Mouse (Mus musculus) urinary bladder, postnatal 4 days (tissue): ENCODE data around the gene Gdf2.

Source experiments
- DNase-seq, 2 experiments: peaks; one replicate each; pipeline ENCODE4 v3.0.0; 2021 to 2022; ENCODE audit warnings: low spot score in 2 of 2

Gene Gdf2

DNA sequence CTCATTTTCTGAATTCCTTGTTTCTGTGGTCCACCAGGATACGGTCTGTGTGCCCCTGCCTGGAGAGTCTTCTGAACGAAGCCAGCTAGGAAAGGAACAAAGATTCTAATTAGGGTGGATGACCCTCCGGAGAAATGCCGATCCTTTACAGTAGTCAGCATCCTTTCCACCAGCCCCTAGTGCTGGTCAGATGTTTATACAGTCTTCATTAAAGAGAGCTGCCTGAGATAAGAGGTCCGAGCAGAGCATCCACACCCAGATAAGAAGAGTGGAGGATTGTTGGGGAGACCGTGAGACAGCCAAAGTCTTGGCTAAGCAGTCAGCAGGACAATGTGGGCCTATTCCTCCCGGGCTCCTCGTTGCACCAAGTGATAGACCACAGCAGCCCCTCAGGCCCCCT is at the start of gene Gdf2:
Gene Gdf2 (plus strand): TSS at position 301 of the 400 bp plus-strand sequence.
- no peak for DNase-seq

DNA sequence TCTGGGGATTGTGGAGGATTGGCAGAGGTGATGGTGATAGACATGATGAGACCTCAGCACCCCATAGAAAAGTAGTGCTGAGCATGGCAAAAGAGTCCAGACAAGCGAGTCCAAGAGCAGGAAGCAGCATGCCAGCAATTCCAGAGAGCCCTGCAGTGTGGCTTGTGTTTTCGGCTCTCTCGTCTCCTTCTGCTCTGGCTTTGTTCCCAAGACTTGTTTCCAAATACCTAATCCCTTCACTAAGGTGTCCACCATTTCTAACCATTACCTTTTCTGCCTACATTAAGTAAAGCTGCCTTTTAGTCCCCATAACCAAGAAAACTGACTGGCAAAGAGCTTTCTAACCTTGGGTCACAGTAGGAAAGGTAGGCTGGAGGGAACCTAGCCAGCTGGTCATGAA is 49.3 kb upstream of the Gdf2 start:
- DNase-seq: no peak

DNA sequence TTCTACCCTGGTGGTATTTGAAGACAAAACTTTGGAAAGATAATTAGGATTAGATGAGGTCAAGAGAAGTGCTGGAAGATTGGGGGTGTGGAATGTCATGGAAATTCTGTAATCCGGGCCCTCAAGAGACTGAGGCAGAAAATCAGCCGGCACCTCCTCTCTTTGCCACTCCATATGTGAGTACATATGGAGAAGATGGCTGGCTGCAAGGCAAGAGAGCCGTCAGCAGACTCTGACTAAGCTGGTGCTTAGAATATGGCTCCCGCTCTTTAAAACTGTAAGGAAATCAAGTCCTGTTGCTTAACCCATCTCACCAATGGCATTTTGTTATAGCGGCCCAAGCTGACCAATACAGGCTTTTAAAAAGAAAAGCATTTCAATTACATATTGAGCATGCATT is 45.1 kb upstream of the Gdf2 start:
- peak in 1 of 2 experiments; percentile 11 for DNase-seq

DNA sequence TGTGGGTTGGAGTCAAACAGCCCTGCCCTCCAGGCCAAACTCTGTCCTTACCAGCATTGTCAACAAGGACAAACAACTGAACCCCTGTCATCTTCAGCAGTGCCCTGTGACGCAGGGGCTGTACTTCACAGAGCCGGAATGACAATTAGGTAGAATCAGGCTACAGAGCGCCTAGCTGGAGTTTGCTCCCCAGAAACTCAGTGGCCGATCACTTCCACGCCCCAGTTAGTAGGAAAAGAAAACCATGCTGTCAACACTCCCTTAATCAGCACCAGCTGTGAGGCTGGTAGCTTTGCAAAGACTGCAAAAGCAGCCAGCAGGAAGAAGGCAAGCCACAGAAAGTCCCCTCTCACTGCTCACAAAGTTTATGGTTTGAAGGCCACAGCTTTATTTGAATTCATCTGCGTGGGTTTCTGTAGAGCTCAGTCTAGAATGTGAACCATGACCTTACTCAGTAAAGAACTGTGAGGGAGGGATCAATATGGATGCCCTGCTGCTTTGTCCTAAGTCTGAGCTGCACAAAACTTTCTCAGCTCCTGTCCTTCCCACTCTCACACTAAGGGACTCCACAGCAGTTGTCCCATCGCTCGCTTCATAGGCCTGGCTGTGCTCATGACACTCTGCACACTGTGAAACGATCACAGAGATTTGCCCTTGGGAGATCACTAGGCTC is 44.1 kb upstream of the Gdf2 start:
- peak in 1 of 2 experiments; percentile 16 for DNase-seq

DNA sequence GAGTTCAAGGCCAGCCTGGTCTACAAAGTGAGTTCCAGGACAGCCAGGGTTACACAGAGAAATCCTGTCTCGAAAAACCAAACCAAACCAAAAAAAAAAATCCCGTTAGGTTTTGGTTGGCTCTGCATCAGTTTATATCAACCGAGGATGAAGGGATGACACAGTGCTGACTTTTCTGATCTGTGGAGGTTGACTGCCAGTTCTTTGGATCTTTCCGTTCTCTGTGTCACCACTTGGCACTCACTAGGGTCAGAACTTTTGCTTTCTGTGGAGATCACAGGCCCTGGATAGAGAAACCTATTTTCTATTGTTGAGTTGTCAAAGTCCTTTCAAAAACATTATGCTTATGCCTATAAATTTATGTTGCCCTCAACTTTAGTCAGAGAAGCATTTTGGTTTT is 38.1 kb upstream of the Gdf2 start:
- DNase-seq: no peak

DNA sequence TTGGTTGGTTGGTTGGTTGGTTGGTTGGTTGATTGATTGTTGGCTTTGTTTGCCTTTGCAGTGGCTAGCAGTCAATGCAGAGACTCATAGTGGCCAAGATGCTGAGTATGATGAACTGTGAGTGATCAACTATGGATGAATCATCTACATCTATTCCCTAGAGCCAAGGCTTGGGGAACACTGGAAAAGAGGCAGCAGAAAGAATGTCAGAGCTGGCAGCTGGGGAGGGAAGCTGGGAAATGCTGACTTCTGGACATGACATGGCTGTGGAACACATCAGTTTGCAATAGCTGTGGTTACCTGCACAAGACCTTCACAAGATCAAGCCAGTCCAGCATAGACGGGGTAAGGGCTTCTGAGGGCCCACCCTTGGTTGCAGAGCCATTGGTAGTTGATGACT is 37.6 kb upstream of the Gdf2 start:
- DNase-seq: no peak

DNA sequence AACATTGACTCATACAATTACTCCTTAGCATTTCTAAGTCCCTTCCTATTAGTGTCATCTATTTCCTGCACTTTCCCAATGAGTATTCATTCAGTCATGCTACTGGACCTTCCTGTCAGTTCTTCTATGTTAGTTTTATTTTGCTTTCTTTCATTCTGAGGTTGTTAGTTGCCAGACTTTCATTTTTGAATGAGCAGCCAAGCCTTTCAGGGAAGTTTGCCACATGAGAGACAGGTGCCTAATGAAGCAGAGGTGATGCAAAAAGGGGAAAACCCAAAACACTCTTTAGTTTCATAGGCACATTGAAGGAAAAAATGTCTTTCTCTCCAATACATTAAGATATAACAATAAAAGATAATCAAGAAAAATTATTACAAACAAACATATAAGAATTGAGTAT is 36.0 kb upstream of the Gdf2 start:
- no peak for DNase-seq

DNA sequence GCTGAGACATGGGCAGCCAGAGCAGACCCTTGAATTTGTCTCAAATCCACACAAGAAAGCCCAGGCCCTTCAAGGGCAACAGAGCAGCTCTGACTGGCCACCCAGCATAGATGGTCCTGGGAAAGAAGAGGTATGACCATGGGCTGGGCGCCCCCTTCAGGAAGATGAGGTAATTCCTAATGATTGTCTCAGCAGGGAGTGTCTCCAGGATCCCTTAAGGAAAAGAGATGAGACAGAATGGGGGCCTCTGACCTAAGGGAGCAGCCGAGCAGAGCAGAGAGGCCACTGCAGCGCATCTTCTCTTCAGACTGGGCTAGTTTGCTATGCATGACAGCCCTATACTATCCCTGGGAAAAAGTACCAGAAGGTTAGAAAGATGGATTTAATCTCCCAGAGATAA is 27.1 kb upstream of the Gdf2 start:
- no peak for DNase-seq

DNA sequence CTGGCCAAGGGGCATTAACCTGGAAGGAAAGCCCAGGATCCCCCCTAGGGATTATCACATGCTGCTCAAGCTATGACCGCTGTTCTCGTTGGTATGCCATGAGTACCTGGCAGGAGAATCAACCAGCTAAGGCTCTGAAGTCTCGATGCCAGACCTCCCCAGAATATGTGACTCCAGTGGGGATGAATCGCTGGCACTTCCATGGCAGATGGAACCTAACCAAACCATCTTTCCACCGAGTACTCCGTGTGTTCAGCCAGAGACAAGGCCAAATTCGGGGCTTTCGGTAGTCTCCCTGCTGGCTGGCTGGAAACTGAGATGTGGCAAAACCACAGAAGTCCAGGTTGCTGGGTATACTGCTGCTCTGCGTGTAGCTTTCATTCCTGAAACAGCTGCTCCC is 26.6 kb upstream of the Gdf2 start:
- no peak for DNase-seq

DNA sequence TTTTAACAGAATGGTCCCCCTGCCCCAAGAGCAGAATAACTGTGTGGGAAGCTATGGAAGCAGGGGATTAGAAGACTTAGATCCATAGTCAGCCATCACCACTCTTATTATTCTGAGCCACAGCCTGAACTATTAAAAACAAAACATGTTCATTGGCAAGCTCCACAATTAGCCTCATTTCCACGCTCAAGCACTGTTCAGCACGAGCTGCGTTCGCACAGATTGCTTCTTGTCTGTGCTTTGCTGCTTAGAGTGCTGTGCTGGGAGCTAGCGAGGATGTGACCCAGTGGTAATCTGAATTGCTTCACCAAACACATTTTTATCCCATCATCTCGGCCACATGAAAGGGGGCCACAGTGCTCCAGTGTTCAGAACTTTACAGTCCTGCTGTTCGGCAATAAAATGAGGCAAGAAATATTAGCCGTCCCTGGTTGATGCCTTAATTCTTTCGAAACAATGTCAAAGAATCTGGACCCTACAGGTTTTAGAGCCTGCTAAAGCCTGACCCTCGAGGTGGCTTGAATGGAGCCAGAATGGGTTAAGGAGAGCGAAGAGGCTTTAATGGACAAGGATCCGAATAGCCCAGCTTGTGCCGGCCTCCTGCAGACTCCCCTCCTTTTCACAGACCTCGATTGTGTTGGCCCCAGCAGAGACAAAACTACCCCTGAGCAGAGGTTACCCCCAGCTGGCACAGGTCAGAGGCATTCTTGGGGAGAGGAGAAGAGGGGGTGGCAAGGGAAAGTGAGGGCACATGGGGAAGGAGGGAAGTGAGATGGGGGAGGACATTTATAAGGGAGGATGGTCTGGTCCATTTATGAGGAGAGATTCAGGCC is 19.9 kb upstream of the Gdf2 start:
- no peak for DNase-seq

DNA sequence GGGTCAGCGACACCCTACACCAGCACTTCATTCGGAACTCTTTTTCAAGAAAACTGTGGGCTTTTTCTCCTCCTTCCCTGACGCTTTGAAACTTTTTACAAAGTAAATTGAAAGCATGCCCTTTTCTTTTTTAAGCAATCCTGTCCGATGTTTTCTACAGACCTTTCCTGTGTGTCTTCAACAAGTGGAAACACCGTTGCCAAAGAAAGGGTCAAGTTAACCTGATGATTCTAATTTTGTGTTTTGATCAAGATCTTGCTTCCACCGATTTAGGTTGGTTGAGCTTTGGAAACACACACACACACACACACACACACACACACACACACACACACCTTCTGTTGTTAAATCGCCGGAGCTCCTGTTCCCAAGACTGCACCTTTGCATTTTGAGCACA is 18.1 kb upstream of the Gdf2 start:
- DNase-seq: no peak

DNA sequence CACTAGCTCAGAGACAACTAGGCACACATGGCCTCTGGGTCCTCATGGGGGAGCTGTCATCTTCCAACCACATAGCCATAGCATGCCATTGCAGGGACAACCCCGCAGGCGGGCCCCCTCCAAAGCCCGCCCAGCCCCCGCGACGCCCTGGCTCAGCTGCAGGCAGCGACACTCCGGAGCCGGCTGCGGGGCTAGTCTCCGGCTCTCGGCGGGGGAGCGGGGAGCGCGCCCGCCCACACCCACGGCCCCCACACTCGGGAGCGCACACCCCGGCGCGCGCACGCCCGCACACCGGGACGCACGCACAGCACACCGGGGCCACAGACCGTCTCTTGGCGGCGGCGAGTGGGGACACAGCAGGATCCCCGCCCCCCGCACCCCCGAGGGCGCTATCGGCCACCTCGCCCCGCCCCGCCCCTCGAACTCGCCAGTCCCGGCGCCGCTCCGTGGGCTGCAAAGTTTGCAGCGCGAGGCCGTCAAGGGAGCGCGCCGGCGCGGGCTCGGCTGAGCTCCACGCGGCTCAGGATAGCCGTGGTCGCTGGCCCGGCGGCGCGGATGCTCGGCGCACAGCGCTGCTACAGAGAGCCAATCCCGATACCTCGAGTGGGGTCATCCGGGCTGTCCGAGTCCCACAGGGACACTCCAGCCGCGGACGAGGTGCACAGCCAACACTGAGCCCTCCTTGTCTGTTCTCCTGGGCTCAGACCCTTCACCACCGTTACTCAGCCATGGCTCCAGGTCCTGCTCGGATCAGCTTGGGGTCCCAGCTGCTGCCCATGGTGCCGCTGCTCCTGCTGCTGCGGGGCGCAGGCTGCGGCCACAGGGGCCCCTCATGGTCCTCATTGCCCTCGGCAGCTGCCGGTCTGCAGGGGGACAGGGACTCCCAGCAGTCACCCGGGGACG is 17.4 kb upstream of the Gdf2 start, which contains the start of gene Gdf10:
Gene Gdf10 (plus strand): TSS at position 420 of the 903 bp plus-strand sequence.
- peak in 1 of 2 experiments; percentile 32 for DNase-seq

DNA sequence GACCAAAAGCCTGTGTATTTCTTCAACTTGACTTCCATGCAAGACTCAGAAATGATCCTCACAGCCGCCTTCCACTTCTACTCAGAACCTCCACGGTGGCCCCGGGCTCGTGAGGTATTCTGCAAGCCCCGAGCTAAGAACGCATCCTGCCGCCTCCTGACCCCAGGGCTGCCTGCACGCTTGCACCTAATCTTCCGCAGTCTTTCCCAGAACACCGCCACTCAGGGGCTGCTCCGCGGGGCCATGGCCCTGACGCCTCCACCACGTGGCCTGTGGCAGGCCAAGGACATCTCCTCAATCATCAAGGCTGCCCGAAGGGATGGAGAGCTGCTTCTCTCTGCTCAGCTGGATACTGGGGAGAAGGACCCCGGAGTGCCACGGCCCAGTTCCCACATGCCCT is 9.0 kb upstream of the Gdf2 start:
- no peak for DNase-seq

DNA sequence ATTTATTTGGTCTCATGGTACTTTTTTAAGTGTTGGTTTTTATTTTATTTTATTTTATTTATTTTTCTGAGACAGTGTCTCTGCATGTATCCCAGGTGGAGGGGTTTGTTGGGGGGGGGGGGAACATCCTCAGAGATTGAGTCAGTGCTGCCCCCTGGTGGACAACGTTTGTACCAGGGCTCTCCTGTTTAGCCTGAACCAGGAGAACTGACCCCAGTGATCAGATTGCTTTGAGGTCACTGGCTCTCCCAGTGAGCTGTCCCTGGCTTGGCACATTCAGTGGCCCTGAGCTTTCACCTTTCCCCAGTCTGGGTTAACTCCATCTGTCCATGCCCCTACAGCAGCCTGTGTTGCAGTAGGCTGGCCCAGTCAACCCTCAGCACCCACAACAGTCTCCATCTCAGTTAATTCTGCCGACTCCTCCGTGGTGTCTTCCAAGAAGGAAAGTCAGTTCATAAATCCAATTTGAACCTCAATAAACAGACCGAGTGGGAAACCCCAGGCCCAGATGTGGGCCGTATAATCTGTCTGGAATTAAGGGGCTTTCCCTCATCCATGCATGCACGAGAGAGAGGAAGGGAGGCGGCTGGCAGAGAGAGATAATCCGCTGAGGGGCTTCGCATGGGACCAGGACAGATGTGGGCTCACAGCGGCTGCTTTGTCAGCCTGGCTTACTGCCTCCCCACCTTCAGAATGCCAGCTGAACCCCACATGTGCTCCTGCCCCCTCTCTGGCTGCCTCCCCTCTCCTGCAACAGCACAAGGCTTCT is 7.7 kb upstream of the Gdf2 start:
- no peak for DNase-seq

DNA sequence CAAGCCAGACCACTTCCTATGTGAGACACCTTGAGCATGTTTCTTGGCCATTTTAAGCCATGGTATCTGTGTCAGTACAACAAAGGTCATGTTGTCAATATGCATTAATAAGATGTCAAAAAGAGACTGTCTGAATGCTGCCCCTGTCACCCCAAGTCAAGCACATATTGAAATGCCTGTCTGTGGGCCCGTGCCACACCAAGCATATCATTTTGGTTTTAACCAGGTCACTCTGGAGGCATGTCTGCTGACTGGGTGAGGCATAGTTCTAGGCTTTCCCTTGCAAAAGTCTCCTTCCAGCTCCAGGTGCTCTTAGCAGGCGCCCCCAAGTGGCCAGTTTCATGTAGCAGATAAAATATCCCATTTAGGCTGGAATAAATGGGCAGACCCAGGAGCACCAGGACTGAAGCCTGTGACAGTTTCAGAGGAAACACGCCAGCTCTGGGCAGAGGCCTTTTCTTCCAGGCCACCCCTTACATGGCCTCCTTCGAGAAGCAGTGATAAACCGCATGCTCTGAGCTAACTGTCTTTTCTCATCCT is 7.0 kb upstream of the Gdf2 start:
- DNase-seq: no peak

DNA sequence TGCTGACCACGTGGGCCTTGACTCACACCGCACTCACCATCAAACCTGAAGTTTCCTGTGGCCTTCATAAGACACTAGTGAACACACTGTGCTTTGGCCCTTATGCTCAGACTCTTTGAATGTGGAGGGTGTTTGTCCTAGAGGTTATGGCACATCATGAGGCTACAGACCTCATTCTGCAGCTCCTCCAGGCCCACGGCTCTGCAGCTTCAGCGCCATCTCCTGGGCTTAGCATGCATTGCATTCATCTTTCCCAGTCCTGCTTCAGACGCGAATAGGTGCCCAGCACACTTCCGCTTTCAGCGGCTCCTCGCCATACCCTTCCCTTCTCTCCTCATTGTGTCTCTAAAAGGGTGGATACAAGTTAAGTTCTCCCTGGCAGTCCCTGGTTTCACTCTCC is 1.7 kb upstream of the Gdf2 start:
- DNase-seq: no peak

DNA sequence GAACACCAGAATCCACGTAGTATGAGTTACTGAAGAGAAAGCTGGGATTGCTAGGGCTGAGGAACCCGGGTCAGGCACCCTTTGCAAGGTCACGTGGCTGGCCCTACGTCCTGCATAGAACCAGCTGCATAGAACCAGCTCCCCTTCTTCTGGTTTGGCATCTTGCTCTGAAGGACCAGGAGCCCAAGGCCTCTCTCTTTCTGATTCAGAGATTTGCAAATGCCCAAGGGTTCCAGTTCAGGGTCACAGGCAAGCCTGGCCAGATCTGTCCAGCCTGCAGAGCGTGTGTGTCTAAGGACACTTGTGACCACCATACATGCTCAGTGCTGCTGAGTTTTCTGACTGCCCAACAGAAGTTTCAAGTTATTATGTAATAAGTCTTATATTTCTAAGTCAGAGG is 1.4 kb downstream of the Gdf2 start:
- no peak for DNase-seq

DNA sequence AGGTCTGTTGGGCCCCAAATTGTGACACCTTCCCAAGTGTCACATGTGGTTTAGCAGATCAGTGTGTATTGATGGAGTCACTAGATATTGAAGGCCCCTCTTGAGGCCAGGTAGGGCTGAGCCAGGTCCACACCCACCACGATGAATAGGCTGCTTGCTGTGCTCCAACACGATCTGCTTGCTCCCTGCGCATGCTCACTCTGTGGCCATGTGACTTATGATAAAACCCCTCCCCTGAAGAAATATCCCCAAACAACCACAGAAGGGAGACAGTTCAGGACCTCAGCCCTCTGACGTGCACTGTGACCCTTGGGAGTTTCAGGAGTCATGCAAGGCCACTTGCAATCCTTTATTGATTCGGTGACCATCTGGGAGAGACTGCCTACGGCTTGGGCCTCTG is 5.3 kb downstream of the Gdf2 start:
- DNase-seq: no peak

DNA sequence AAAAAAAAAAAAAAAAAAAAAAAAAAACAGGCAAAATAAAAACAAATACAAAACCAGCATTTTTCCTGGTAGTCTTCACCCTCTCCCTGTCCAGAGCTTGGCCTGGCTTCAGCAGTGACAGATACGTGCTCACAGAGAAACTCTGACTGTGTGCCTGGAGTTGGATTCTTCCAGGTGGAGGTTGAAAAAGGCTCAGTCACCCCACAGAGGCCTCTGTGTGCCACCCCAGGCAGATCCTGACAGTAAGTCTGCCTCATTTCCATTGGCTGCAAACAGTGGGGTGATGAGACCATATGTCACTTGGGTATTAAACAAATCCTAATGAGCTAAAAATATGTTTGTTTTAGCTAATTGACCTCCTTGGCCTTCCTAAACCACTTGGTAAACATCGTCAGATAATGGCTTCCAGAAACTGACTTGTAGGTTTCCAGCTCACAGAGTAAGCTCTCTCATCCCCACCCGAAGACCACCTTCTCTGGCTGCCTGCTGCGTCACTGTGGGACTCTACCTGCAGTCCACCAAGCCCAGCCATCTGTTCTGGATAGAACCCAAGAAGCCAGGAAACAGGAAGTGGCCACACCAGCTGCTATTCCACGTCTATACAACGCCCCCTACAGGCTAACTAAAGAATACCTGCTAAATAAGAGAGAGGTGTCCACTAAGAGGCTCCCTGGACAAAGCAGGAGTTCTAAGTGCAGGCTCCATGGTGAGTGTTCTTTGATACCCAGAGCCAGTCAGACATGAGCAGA is 11.6 kb downstream of the Gdf2 start:
- no peak for DNase-seq

DNA sequence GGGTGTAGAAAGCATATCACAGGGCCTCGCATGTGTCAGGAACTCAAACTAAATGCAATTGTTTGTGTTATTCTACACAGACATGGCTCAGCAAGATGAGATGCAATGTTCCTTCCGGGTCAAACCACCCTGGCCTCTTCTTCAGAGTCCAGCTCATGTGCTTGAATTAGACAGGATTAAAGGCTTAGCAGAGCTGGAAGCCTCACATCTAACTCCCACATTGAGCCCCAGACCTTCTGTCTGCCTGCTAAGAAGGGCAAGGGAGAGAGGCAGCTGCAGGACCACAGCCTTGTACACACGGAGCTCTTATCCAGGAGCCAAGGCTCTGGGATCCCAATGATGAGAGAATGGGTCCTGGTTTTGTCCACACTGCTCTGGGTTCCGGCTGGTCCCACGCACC is 12.9 kb downstream of the Gdf2 start, which contains the start of gene Rbp3:
Gene Rbp3 (plus strand): TSS at position 243 of the 400 bp plus-strand sequence.
- no peak for DNase-seq
